In the genomic region with DNA sequence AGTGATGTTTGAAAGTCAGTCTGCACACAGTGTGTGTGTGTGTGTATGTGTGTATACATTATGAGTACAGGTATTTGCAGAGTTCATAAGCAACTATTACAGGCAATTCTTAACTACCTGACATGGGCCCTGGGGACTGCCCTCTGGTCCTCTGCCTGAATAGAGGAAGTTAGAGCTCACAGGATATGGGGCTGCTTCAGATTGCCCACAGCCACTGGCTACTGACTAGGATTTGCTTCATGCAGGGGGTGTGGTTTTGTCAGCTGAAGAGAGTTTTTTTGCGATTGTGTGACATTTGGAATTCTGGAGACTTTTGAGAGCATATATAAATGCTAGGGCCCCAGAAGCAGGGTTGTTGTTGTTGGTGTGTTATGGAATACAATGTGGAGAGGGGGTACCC, we compare ENCODE assay signal across 19 mouse cellular contexts. TPM values are rescaled to one million over a fixed set of nuclear protein-coding genes. Genes with fewer than 3 reads are reported as not detected.
DNase-seq lines count a peak whose midpoint lies in the region; ATAC-seq and TF ChIP-seq lines count a peak whose summit lies in the region.
"Had no signal": no experiment of that assay in that cellular context is flagged by ENCODE, and none has a peak within 500 bp of the region (broad histone marks: within the 10 kb centered on the region; RNA-seq: fewer than 3 reads in every experiment).

No protein-coding gene starts in this region.

- 0 out of 4 replicates have a peak, but pooled peaks cover 0 to 1% of the 10 kb centered on the region in 2 experiments for H3K27me3 ChIP-seq in MEL (ENCODE audit: control insufficient read depth in 1 of 2, insufficient read depth in 2 of 2, low read length in 2 of 2)
- no peaks in the 10 kb centered on the region for H3K27me3 ChIP-seq in liver, embryonic 14.5 days (ENCODE audit: control insufficient read depth, insufficient read depth, low read length)
- H3K27me3 ChIP-seq in spleen, adult 2 months (ENCODE audit: control insufficient read depth, insufficient read depth, low read length) = no peaks in the 10 kb centered on the region
- H3K27me3 ChIP-seq in cerebellum, adult 2 months (ENCODE audit: control insufficient read depth, insufficient read depth, low read length) = no peaks in the 10 kb centered on the region
- H3K27me3 ChIP-seq in embryonic facial prominence, embryonic 10.5 days (replicated peaks; ENCODE audit: low read depth, poor library complexity, severe bottlenecking) = no peaks in the 10 kb centered on the region
- H3K27me3 ChIP-seq: heart, embryonic 13.5 days; limb, embryonic 12.5 days; neural tube, embryonic 12.5 days; Patski had no signal

- H3K4me3 ChIP-seq in MEL (ENCODE audit: control insufficient read depth in 1 of 2, insufficient read depth in 1 of 2, low read depth in 2 of 2, low read length in 2 of 2) = peak overlapping the region; percentile 50 to 72
- H3K4me3 ChIP-seq in liver, embryonic 14.5 days (ENCODE audit: insufficient read depth in 1 of 2, low read depth in 2 of 2, low read length in 2 of 2) = 0 out of 4 replicates have a peak overlapping the region, but pooled peaks of 1 of the 2 experiments have one; percentile 26
- peak overlapping the region; percentile 35; the same call in 1 of the 2 replicates for H3K4me3 ChIP-seq in spleen, adult 2 months (ENCODE audit: extremely low read depth, insufficient read depth, insufficient read length)
- no peak overlapping the region for H3K4me3 ChIP-seq in cerebellum, adult 2 months (replicated peaks; ENCODE audit: insufficient read depth, low read depth, low read length)
- H3K4me3 ChIP-seq in embryonic facial prominence, embryonic 10.5 days = no peak overlapping the region
- H3K4me3 ChIP-seq: forebrain, embryonic 13.5 days; gastrocnemius, adult 2 months; heart, embryonic 13.5 days; limb, embryonic 12.5 days; midbrain, embryonic 10.5 days; neural tube, embryonic 12.5 days had no signal

- peak; percentile 23 to 24 for DNase-seq in spleen, adult 18-20 months
- no peak for DNase-seq in spleen, adult 12 weeks (ENCODE audit: low spot score)
- peak; percentile 89 for DNase-seq in MEL (ENCODE audit: low read depth, low spot score)
- no peak for DNase-seq in liver, embryonic 14.5 days (ENCODE audit: low read depth in 3 of 3, low spot score in 3 of 3)
- DNase-seq in spleen, adult 2 months (ENCODE audit: low read depth in 1 of 2, low spot score in 2 of 2) = peak in 1 of 2 experiments; percentile 47
- no peak for DNase-seq in urinary bladder, postnatal 36 days (ENCODE audit: low spot score in 2 of 2)
- DNase-seq in cerebellum, adult 2 months = no peak
- DNase-seq in embryonic facial prominence, embryonic 10.5 days (ENCODE audit: low spot score) = no peak
- DNase-seq: adrenal gland, adult 8-10 months; cerebellum, adult 8-10 months; gastrocnemius, adult 2 months; kidney, postnatal 10 days had no signal

- TF ChIP-seq CTCF in MEL (IDR thresholded peaks at IDR 0.05 in 2 of 3, conservative IDR thresholded peaks at IDR 0.05 in 1 of 3; ENCODE audit: control insufficient read depth in 1 of 3, insufficient read depth in 1 of 3, low read depth in 2 of 3, low read length in 3 of 3, poor library complexity in 1 of 3, severe bottlenecking in 1 of 3) = no peak
- TF ChIP-seq CTCF in liver, embryonic 14.5 days (IDR thresholded peaks at IDR 0.05; ENCODE audit: low read depth) = no peak
- TF ChIP-seq CTCF in spleen, adult 2 months (IDR thresholded peaks at IDR 0.05; ENCODE audit: extremely low read depth, insufficient read depth, insufficient read length, insufficient replicate concordance) = no peak
- no peak for TF ChIP-seq CTCF in cerebellum, adult 2 months (IDR thresholded peaks at IDR 0.05; ENCODE audit: borderline replicate concordance, insufficient read depth, low read depth, low read length)

- peak overlapping the region; percentile 86 for H3K27ac ChIP-seq in MEL (ENCODE audit: control insufficient read depth, low read depth, low read length)
- peak overlapping the region; percentile 16; the same call in 1 of the 2 replicates for H3K27ac ChIP-seq in liver, embryonic 14.5 days
- peak overlapping the region; percentile 95 for H3K27ac ChIP-seq in spleen, adult 2 months (ENCODE audit: insufficient read depth, low read length)
- H3K27ac ChIP-seq in cerebellum, adult 2 months (ENCODE audit: insufficient read depth, low read length) = no peak overlapping the region
- no peak overlapping the region for H3K27ac ChIP-seq in embryonic facial prominence, embryonic 10.5 days (replicated peaks)
- H3K27ac ChIP-seq: forebrain, embryonic 13.5 days; heart, embryonic 13.5 days; hindbrain, postnatal 0 days; limb, embryonic 12.5 days; midbrain, embryonic 10.5 days; neural tube, embryonic 12.5 days had no signal

- peak overlapping the region; percentile 62 for H3K4me2 ChIP-seq in liver, embryonic 14.5 days (ENCODE audit: low read depth)
- H3K4me2 ChIP-seq: forebrain, embryonic 13.5 days; limb, embryonic 12.5 days had no signal

- no peaks in the 10 kb centered on the region for H3K9me3 ChIP-seq in MEL (replicated peaks; ENCODE audit: insufficient read depth, low read length)
- H3K9me3 ChIP-seq in liver, embryonic 14.5 days (ENCODE audit: control insufficient read depth, low read length) = no peaks in the 10 kb centered on the region
- no peaks in the 10 kb centered on the region for H3K9me3 ChIP-seq in embryonic facial prominence, embryonic 10.5 days
- H3K9me3 ChIP-seq: forebrain, embryonic 13.5 days; heart, embryonic 13.5 days; limb, embryonic 12.5 days; midbrain, embryonic 10.5 days; neural tube, embryonic 12.5 days had no signal

- peaks cover 0 to 12% of the 10 kb centered on the region in 2 experiments; a peak in 2 of 4 replicates for H3K36me3 ChIP-seq in MEL (ENCODE audit: control insufficient read depth in 1 of 2, insufficient read depth in 2 of 2, low read length in 2 of 2)
- no peaks in the 10 kb centered on the region for H3K36me3 ChIP-seq in liver, embryonic 14.5 days (replicated peaks; ENCODE audit: control insufficient read depth, insufficient read depth, low read depth)
- H3K36me3 ChIP-seq in spleen, adult 2 months (ENCODE audit: control insufficient read depth, insufficient read depth, low read length) = no peaks in the 10 kb centered on the region
- H3K36me3 ChIP-seq in embryonic facial prominence, embryonic 10.5 days (replicated peaks) = no peaks in the 10 kb centered on the region
- H3K36me3 ChIP-seq: heart, embryonic 13.5 days; limb, embryonic 12.5 days; midbrain, embryonic 10.5 days; neural tube, embryonic 12.5 days had no signal

- 3% methylated on average over 1 of the region's 1 CpGs for WGBS in liver, embryonic 14.5 days (ENCODE audit: insufficient replicate concordance)
- WGBS in spleen, adult 2 months = 13% methylated on average over 1 of the region's 1 CpGs
- WGBS in cerebellum, adult 2 months = 68% methylated on average over 1 of the region's 1 CpGs
- WGBS in embryonic facial prominence, embryonic 10.5 days = 74% methylated on average over 1 of the region's 1 CpGs

- peak overlapping the region; percentile 57 for H3K9ac ChIP-seq in MEL (ENCODE audit: control insufficient read depth, low read depth, low read length, poor library complexity, severe bottlenecking)
- H3K9ac ChIP-seq in liver, embryonic 14.5 days (replicated peaks) = no peak overlapping the region
- H3K9ac ChIP-seq: forebrain, embryonic 13.5 days; heart, embryonic 13.5 days; limb, embryonic 12.5 days; neural tube, embryonic 12.5 days had no signal

- peaks cover 9 to 13% of the 10 kb centered on the region in 2 experiments for H3K4me1 ChIP-seq in MEL (ENCODE audit: control insufficient read depth in 1 of 2, insufficient read depth in 2 of 2, low read length in 2 of 2)
- H3K4me1 ChIP-seq in liver, embryonic 14.5 days (replicated peaks; ENCODE audit: control insufficient read depth in 2 of 2, insufficient read depth in 2 of 2, low read length in 1 of 2) = peaks cover 33 to 39% of the 10 kb centered on the region in 2 experiments
- H3K4me1 ChIP-seq in spleen, adult 2 months (ENCODE audit: control insufficient read depth, insufficient read depth, insufficient read length) = peaks cover 16% of the 10 kb centered on the region; the same call in 1 of the 2 replicates
- peaks cover 3% of the 10 kb centered on the region; the same call in 1 of the 2 replicates for H3K4me1 ChIP-seq in cerebellum, adult 2 months (ENCODE audit: control insufficient read depth, insufficient read depth, low read length)
- peaks cover 36% of the 10 kb centered on the region for H3K4me1 ChIP-seq in embryonic facial prominence, embryonic 10.5 days

- no peak for TF ChIP-seq RAD21 in MEL (IDR thresholded peaks at IDR 0.05; ENCODE audit: low read depth, low read length)

- peaks cover 4% of the 10 kb centered on the region for H3K79me2 ChIP-seq in MEL (ENCODE audit: control insufficient read depth, insufficient read depth, low read length, poor library complexity)

- no peak for TF ChIP-seq POLR2A in MEL (IDR thresholded peaks at IDR 0.05; ENCODE audit: control insufficient read depth in 1 of 2, insufficient read depth in 1 of 2, low read depth in 1 of 2, low read length in 2 of 2, poor library complexity in 1 of 2)
- TF ChIP-seq POLR2A in spleen, adult 2 months (IDR thresholded peaks at IDR 0.05; ENCODE audit: low read depth, low read length) = no peak
- no peak for TF ChIP-seq POLR2A in cerebellum, adult 2 months (IDR thresholded peaks at IDR 0.05; ENCODE audit: borderline replicate concordance, insufficient read depth, low read length)

- no peak for ATAC-seq in liver, embryonic 14.5 days (ENCODE audit: insufficient read depth)
- ATAC-seq: forebrain, embryonic 13.5 days; hindbrain, postnatal 0 days; Patski had no signal

- peak; percentile 32 to 39; a peak in 1 of 4 replicates for TF ChIP-seq EP300 in MEL (IDR thresholded peaks at IDR 0.05; ENCODE audit: low read depth in 1 of 2, low read length in 2 of 2)
- no peak for TF ChIP-seq EP300 in liver, embryonic 14.5 days (IDR thresholded peaks at IDR 0.05; ENCODE audit: low read depth)

RNA-seq across cellular contexts. Expression of gene D17Wsu92e, which starts 4.5 kb away (rescaled TPM):
- total RNA-seq in MEL (2012; rRNA removed) = 66.5 and 72.5 TPM in 2 replicates
- polyA plus RNA-seq in MEL (2012; ENCODE audit: insufficient read depth in 1 of 2, insufficient read length in 2 of 2, low read depth in 1 of 2, low replicate concordance in 2 of 2, missing spikeins in 1 of 2) = 100 to 1,000 TPM in 1 of 2 experiments, not detected in 1; 108 TPM
- 20.6 and 24.2 TPM in 2 replicates for polyA plus RNA-seq in liver, embryonic 14.5 days (2012; rRNA removed)
- polyA plus RNA-seq in liver, embryonic 14.5 days (2014; fragmentation: Nextera tagmentation; extraction: Ambion mirVana) = 10.7 and 14.1 TPM in 2 replicates
- polyA plus RNA-seq in spleen, adult 2 months (2012; rRNA removed) = 63.8 and 64.6 TPM in 2 replicates
- 152 and 156 TPM in 2 replicates for polyA plus RNA-seq in cerebellum, adult 2 months (2012; rRNA removed)
- 15.5 and 15.7 TPM in 2 replicates for polyA plus RNA-seq in embryonic facial prominence, embryonic 10.5 days (2016; fragmentation: Nextera tagmentation; extraction: Ambion mirVana)

RNA-seq across cellular contexts. Expression of gene Snrpc, which starts 13.0 kb away (rescaled TPM):
- 217 and 219 TPM in 2 replicates for total RNA-seq in MEL (2012; rRNA removed)
- 100 to 1,000 TPM in 1 of 2 experiments, not detected in 1; 227 TPM for polyA plus RNA-seq in MEL (2012; ENCODE audit: insufficient read depth in 1 of 2, insufficient read length in 2 of 2, low read depth in 1 of 2, low replicate concordance in 2 of 2, missing spikeins in 1 of 2)
- polyA plus RNA-seq in liver, embryonic 14.5 days (2012; rRNA removed) = 85.1 and 105 TPM in 2 replicates
- 145 and 150 TPM in 2 replicates for polyA plus RNA-seq in liver, embryonic 14.5 days (2014; fragmentation: Nextera tagmentation; extraction: Ambion mirVana)
- polyA plus RNA-seq in spleen, adult 2 months (2012; rRNA removed) = 63.5 and 104 TPM in 2 replicates
- 81.7 and 85.3 TPM in 2 replicates for polyA plus RNA-seq in cerebellum, adult 2 months (2012; rRNA removed)
- polyA plus RNA-seq in embryonic facial prominence, embryonic 10.5 days (2016; fragmentation: Nextera tagmentation; extraction: Ambion mirVana) = 412 and 414 TPM in 2 replicates

RNA-seq across cellular contexts. Expression of gene Uhrf1bp1, which starts 31.3 kb away (rescaled TPM):
- 23.1 and 25.9 TPM in 2 replicates for total RNA-seq in MEL (2012; rRNA removed)
- 10 to 100 TPM in 1 of 2 experiments, not detected in 1; 43.6 TPM for polyA plus RNA-seq in MEL (2012; ENCODE audit: insufficient read depth in 1 of 2, insufficient read length in 2 of 2, low read depth in 1 of 2, low replicate concordance in 2 of 2, missing spikeins in 1 of 2)
- polyA plus RNA-seq in liver, embryonic 14.5 days (2012; rRNA removed) = 2.9 and 3.1 TPM in 2 replicates
- 1.8 and 2.4 TPM in 2 replicates for polyA plus RNA-seq in liver, embryonic 14.5 days (2014; fragmentation: Nextera tagmentation; extraction: Ambion mirVana)
- 2.5 and 3.4 TPM in 2 replicates for polyA plus RNA-seq in spleen, adult 2 months (2012; rRNA removed)
- 18.2 and 18.5 TPM in 2 replicates for polyA plus RNA-seq in cerebellum, adult 2 months (2012; rRNA removed)
- 9.5 and 10.3 TPM in 2 replicates for polyA plus RNA-seq in embryonic facial prominence, embryonic 10.5 days (2016; fragmentation: Nextera tagmentation; extraction: Ambion mirVana)

Comparison
In these comparisons a context has a peak if more than half of its experiments do, and no peak if none do; other contexts are left out.
1. DNase-seq: peak in spleen, adult 18-20 months (2 of 2) and MEL (single experiment); none in spleen, adult 12 weeks (single experiment), liver, embryonic 14.5 days (0 of 3), urinary bladder, postnatal 36 days (0 of 2), cerebellum, adult 2 months (0 of 2) and embryonic facial prominence, embryonic 10.5 days (single experiment).
2. H3K27ac ChIP-seq: peak in MEL (single experiment), liver, embryonic 14.5 days (single experiment) and spleen, adult 2 months (single experiment); none in cerebellum, adult 2 months (single experiment) and embryonic facial prominence, embryonic 10.5 days (single experiment).
3. H3K4me3 ChIP-seq: peak in MEL (2 of 2) and spleen, adult 2 months (single experiment); none in cerebellum, adult 2 months (single experiment) and embryonic facial prominence, embryonic 10.5 days (single experiment).